Mouse (Mus musculus): ENCODE data around the gene Pebp1. TPM values are rescaled to one million over a fixed set of nuclear protein-coding genes. Genes with fewer than 3 reads are reported as not detected.
A peak's percentile ranks its signal among the peaks of the same experiment; 100 is the strongest.

Gene Pebp1
- polyA plus RNA-seq (2015; fragmentation: Nextera tagmentation; extraction: Ambion mirVana) = 1,027 and 1,043 TPM in 2 replicates

DNA sequence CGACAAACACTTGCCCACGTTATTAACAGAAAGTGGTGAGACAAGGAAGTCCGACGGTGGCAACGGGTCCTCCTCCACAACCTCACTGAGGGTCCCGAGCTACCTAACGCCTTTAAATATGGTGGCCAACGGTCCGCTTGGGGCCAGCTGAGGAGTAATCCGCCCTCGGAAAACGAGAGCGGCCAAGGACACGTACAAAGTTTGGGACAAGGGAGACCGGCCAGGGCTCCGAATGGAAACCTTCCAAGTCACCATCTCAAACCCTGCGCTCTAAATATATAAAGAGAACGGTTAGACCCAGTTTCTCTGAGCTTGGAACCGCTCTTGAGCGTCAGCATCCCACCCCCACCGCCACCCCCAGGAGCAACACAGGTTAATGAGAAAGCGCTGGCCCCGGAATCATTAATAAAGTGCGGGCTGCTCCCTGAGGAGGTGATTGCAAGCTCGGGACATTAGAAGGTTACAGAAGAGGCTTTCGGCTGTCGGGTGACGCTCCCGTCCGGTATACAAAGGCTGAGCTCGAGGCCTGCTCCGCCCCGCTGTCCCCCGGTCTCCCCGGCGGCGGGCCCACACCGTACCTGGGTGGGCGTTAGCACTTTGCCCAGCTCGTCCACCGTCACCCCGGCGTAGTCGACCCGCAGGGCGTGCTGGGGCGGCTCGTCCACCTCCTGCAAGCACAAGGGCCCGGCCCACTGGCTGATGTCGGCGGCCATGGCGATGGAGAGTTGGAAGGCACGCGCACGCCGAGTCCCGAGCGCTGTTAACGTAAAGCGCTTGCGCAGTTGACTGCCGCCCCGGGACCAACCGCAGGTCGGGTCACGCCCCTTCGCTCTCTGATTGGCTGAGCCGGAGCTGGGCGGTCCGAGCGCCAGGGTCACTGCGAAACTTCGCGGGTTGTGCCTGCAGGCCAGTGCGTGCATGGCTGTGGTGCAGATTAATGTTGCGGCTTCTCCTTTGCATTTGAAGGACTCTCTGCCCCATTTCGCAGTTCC lies at the start of gene Pebp1:
Pebp1 (minus strand) TSS at position 795 of the 992 bp plus-strand sequence.
- Histone ChIP-seq H3K27ac (peak within 1 kb of the TSS; percentile 75), H3K4me2 (peak within 1 kb of the TSS; percentile 78), H3K27me3 (no peaks in the 10 kb centered on the region), H3K4me1 (replicated peaks) (peaks cover 35% of the 10 kb centered on the region), H3K9me3 (no peaks in the 10 kb centered on the region), H3K9ac (peak within 1 kb of the TSS; percentile 87), H3K36me3 (peaks cover 31% of the 10 kb centered on the region), H3K4me3 (peak within 1 kb of the TSS; percentile 87)
- peak; percentile 95 for ATAC-seq (ENCODE audit: low FRiP score)
- under 1% methylated on average over 77 of the region's 77 CpGs for WGBS

DNA sequence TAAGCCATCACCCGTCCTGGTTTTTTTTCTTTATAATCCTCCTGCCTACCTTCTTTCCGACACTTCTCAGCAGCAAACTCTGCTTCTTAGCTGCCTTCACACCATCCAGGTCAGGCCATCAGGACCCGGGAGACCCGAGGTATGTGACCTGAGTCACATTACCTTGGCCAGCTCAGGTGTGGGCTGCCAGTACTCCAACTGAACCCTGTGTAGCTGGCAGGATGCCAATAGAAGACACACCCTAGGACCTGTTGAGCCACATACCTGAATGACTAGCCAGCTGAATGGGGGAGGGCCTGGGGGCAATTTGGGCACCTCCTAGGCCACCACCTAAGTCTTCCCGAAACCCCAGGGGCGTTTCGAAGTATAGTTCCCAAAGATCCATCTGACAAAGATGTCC lies 43.0 kb upstream of the Pebp1 start:
- Histone ChIP-seq H3K9ac (no peak overlapping the region), H3K27me3 (no peaks in the 10 kb centered on the region), H3K27ac (no peak overlapping the region), H3K4me3 (no peak overlapping the region), H3K4me1 (replicated peaks) (no peaks in the 10 kb centered on the region), H3K36me3 (no peaks in the 10 kb centered on the region), H3K4me2 (no peak overlapping the region), H3K9me3 (no peaks in the 10 kb centered on the region)
- no peak for ATAC-seq (ENCODE audit: low FRiP score)
- 90% methylated on average over 7 of the region's 7 CpGs for WGBS

DNA sequence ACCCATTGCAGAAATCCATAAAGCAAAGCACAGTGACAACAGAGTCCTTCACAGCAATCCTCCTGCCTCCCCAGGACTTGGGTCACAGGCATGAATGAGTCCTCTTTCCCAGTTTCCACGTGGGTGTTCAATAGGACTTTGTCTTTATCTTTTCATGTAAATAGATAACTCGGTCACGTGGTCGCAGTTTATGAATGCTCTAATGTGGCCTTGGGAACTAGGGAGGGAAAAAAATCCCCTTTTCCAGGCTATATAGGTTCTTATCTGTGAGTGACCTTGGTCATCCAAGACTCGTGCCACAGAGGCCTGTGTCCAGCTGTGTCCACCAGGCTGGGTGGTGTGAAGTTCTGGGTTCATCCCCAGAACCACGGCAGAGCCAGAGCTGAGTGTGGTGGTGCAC lies 39.0 kb upstream of the Pebp1 start:
- 0 out of 2 replicates have a peak, but pooled peaks cover 3% of the 10 kb centered on the region for H3K27me3 ChIP-seq
- no peak overlapping the region for H3K27ac ChIP-seq
- H3K4me1 ChIP-seq (replicated peaks) = no peaks in the 10 kb centered on the region
- 82% methylated on average over 6 of the region's 6 CpGs for WGBS
- no peaks in the 10 kb centered on the region for H3K9me3 ChIP-seq
- H3K4me2 ChIP-seq = no peak overlapping the region
- H3K9ac ChIP-seq = no peak overlapping the region
- H3K36me3 ChIP-seq = no peaks in the 10 kb centered on the region
- no peak overlapping the region for H3K4me3 ChIP-seq
- ATAC-seq (ENCODE audit: low FRiP score) = no peak

DNA sequence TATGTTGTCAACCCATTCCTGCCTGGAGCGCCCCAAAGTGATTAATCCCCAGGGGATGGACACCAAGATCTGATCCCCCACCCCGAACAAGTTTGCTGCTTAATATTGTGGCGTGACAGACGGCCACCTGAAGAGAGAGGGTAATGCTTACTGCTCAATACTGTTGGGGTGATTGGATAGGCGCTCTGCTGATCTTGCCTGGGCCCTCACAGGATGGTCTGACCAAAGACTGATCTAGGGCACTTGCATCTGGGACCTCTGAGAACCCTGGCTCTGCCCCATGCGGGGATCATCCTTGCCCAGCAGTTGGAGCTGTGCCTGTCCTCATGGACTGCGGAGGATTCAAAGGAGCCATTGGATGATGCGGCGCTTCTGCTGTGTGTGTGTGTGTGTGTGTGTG lies 36.3 kb upstream of the Pebp1 start:
- WGBS = 80% methylated on average over 9 of the region's 9 CpGs
- no peaks in the 10 kb centered on the region for H3K9me3 ChIP-seq

DNA sequence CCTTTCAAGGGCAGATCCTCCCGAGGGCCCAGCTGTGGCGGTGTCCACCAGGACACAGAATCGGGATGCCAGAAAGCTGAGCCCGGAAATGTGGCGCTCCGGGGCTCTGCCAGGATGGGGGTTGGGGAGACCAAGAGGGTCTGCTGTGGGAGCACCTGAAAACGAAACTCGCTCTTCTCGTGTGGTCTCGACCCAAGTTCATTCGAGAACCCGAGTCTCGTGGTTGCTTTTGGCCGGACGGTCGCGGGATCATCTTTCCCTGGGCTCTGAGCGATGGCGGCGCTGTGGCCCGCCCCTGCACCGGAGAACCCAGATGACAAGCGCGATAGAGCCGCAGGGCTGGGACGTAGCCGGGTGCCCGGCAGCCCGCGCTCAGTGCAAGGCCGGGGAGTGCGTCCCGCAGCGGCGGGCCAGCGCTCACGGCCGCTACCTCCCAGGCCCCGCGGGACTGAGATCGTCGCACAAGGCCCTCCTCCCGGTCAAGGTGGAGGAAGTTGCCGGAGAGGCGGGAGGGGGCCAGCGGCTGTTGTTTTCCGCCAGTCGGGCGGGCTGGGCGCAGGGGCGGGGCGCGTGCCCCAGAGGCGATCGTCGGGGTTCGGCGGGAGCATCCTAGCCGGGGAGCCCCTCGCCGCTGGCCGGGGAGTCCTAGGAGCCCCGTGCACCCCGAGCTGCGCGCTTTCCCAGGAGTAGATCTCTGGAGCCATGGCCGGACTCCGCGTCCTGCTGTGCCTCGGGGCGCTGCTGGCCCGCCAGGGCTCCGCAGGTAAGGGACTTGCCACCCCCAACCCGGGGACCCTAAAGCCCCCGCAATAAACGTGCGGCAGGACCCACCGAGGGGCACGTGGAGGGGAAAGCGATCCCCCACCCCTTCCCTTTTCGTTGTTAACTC lies 31.6 kb upstream of the Pebp1 start, which contains the start of gene Vsig10:
Vsig10 (plus strand) TSS at position 343 of the 889 bp plus-strand sequence.
- Histone ChIP-seq H3K4me3 (peak within 1 kb of the TSS; percentile 66), H3K4me2 (peak within 1 kb of the TSS; percentile 99), H3K36me3 (no peaks in the 10 kb centered on the region), H3K27me3 (peaks cover 63% of the 10 kb centered on the region), H3K4me1 (replicated peaks) (peaks cover 27% of the 10 kb centered on the region), H3K9me3 (no peaks in the 10 kb centered on the region), H3K9ac (peak within 1 kb of the TSS; percentile 79), H3K27ac (no peak within 1 kb of the TSS)
- ATAC-seq (ENCODE audit: low FRiP score) = peak; percentile 80
- under 1% methylated on average over 79 of the region's 81 CpGs for WGBS

More for the DNA sequence above, 36.3 kb upstream of the Pebp1 start:
- H3K27me3 ChIP-seq = peaks cover 30% of the 10 kb centered on the region
- no peak for ATAC-seq (ENCODE audit: low FRiP score)
- no peak overlapping the region for H3K27ac ChIP-seq
- no peak overlapping the region for H3K4me3 ChIP-seq
- H3K4me2 ChIP-seq = no peak overlapping the region
- H3K36me3 ChIP-seq = no peaks in the 10 kb centered on the region
- H3K4me1 ChIP-seq (replicated peaks) = peaks cover 11% of the 10 kb centered on the region
- no peak overlapping the region for H3K9ac ChIP-seq

DNA sequence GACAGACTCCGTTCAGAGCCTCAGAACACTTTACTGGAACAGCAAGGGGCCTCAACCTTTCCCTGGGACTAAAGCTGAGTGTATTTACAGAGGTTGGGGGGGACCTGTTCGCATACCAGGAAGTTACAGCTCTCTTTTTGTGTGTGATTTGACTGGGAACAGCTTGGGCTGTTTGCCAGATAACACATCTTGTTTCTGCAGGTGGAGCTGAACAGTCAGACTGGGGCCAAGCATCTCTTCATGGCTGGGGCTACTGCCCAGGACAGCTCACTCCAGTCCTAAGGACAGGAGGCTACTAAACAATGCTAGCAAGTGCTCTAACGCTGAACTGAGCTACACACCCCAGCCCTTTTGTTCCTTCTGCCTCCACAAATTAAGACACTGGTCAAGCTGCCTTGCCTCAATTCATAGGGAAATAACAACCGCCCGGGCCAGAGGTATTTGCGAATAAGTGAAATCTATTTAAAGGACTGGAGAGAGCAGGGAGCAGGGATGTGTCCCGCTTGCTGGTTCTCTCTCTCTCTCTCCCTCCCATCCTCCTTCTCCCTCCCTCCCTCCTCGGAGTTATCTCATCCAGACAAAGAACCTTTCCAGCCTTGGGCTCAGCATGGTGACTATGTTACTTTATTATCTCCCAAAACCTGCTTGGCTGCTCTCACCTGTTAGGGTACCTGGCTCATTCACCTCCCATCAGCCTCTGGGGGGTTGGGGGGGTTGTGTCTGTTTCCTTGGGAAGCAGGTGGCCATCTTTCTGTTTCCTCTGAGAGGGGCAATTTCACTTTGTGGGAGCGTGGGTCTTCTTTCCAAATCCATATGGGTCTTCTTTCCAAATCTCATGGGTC lies 27.4 kb upstream of the Pebp1 start:
- peaks cover 24% of the 10 kb centered on the region for H3K4me1 ChIP-seq (replicated peaks)
- ATAC-seq (ENCODE audit: low FRiP score) = no peak
- no peaks in the 10 kb centered on the region for H3K9me3 ChIP-seq
- no peak overlapping the region for H3K4me3 ChIP-seq
- no peak overlapping the region for H3K4me2 ChIP-seq
- WGBS = 14% methylated on average over 9 of the region's 9 CpGs
- H3K27ac ChIP-seq = no peak overlapping the region
- H3K9ac ChIP-seq = no peak overlapping the region
- no peaks in the 10 kb centered on the region for H3K36me3 ChIP-seq
- H3K27me3 ChIP-seq = peaks cover 48% of the 10 kb centered on the region

DNA sequence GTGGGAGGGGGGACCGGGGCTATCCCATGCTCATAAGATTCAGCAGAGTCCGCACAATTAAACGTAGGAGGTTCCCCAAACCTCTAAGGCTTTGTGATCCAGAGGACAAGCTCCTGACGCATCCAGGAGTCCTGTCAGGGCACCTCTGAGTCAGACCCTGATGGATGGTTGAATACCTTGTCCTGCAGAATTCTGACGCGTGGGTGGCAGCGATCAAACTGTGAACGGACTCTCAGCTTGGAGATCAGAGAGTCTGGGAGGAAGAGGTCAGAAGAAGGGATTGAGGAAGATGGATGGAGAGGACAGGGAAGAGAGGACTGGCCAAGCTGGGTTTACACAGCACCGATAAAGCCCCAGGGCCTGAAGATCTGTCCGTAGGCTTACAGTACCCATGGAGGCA lies 26.5 kb upstream of the Pebp1 start:
- ATAC-seq (ENCODE audit: low FRiP score) = no peak
- Histone ChIP-seq H3K4me2 (peak overlapping the region; percentile 26), H3K4me1 (replicated peaks) (peaks cover 17% of the 10 kb centered on the region), H3K27ac (no peak overlapping the region), H3K27me3 (peaks cover 39% of the 10 kb centered on the region), H3K9me3 (no peaks in the 10 kb centered on the region), H3K4me3 (no peak overlapping the region), H3K9ac (no peak overlapping the region), H3K36me3 (no peaks in the 10 kb centered on the region)
- 41% methylated on average over 10 of the region's 10 CpGs for WGBS

DNA sequence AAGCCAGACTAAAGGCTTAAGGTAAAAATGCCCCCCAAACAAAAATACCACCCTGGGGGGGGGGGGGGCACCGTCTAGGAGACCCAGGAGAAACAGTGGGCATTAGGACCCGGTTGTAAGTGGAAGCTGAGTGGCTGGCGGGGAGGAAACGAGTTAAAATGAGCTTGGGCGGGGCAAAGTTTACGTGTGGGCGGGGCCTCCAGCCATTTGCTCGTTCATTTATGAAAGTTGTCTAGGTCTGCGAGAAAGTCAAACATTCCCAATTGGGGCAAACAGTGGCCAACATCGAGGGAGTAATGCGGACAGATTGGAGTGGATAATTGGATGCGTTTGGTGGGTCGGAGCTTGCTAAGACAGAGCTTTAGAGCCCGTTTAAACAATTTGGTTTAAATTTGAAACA lies 26.0 kb upstream of the Pebp1 start:
- no peak overlapping the region for H3K27ac ChIP-seq
- peak overlapping the region; percentile 14; the same call in 1 of the 2 replicates for H3K4me3 ChIP-seq
- peaks cover 13% of the 10 kb centered on the region for H3K4me1 ChIP-seq (replicated peaks)
- no peak overlapping the region for H3K9ac ChIP-seq
- H3K4me2 ChIP-seq = peak overlapping the region; percentile 26
- H3K36me3 ChIP-seq = no peaks in the 10 kb centered on the region
- peaks cover 35% of the 10 kb centered on the region for H3K27me3 ChIP-seq
- WGBS = 32% methylated on average over 14 of the region's 14 CpGs
- no peaks in the 10 kb centered on the region for H3K9me3 ChIP-seq
- no peak for ATAC-seq (ENCODE audit: low FRiP score)

DNA sequence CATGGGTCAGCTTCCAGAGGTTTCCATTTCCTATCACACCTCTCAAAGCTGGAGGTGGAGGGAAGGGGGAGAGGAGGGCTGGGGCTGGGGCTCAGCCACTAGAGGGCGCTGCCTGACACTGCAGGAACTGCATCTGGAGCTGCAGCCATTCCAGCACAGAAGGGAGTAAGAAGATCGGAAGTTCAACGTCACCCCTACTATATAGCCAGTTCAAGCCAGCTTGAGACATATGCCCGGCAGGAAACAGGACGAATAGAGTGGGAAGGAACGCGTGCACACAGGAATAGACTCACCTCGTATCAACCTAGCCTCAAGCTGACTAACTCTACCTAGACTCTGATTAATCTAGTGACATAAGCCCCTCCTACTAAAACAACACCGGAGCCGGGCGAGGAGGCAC lies 20.3 kb upstream of the Pebp1 start:
- Histone ChIP-seq H3K27me3 (no peaks in the 10 kb centered on the region), H3K9ac (no peak overlapping the region), H3K36me3 (no peaks in the 10 kb centered on the region), H3K4me3 (no peak overlapping the region), H3K4me2 (no peak overlapping the region), H3K4me1 (replicated peaks) (peaks cover 3% of the 10 kb centered on the region), H3K27ac (no peak overlapping the region), H3K9me3 (no peaks in the 10 kb centered on the region)
- ATAC-seq (ENCODE audit: low FRiP score) = no peak
- WGBS = 44% methylated on average over 11 of the region's 11 CpGs

DNA sequence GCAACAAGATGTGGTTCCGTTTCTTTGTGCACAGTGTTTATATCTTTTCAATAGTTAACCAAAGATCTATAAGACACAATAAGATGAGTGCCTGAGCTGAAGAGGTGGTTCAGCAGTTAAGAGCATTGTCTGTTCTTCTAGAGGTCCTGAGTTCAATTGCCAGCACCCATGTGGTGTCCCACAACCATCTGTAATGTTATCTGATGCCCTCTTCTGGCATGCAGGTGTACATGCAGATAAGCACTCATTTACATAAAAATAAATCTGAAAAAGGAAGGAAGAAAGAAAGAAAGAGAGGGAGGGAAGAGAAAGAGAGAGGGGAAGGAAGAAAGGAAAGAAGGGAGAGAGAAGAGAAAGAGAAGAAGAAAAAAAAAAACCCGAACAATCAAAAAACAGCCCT lies 19.4 kb upstream of the Pebp1 start:
- Histone ChIP-seq H3K36me3 (no peaks in the 10 kb centered on the region), H3K27ac (no peak overlapping the region), H3K4me3 (no peak overlapping the region), H3K4me1 (replicated peaks) (peaks cover 3% of the 10 kb centered on the region), H3K27me3 (no peaks in the 10 kb centered on the region), H3K9me3 (no peaks in the 10 kb centered on the region), H3K4me2 (no peak overlapping the region), H3K9ac (no peak overlapping the region)
- WGBS = 94% methylated on average over 2 of the region's 2 CpGs
- ATAC-seq (ENCODE audit: low FRiP score) = no peak

DNA sequence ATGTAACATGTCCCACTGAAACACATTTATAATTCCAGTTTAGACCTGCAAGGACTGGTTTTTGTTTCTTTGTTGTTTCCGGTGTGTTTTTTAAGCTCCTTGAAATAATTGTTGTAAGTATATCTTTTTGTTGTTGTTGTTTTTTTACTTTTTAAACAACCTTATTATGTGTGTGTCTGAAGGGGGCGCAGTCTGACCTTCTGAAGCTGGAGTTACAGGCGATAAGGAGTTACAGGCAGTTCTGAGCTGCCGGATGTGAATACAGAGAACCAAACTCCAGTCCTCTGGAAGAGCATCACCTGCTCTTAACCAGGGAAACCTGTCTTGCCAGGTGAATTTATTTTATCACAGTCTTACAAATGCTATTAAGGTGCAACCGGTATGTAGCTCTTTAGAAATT lies 18.3 kb upstream of the Pebp1 start:
- no peak overlapping the region for H3K4me3 ChIP-seq
- H3K9me3 ChIP-seq = no peaks in the 10 kb centered on the region
- peaks cover 3% of the 10 kb centered on the region for H3K4me1 ChIP-seq (replicated peaks)
- no peak overlapping the region for H3K27ac ChIP-seq
- ATAC-seq (ENCODE audit: low FRiP score) = no peak
- WGBS = 94% methylated on average over 5 of the region's 5 CpGs
- no peaks in the 10 kb centered on the region for H3K36me3 ChIP-seq
- H3K4me2 ChIP-seq = no peak overlapping the region
- no peak overlapping the region for H3K9ac ChIP-seq
- no peaks in the 10 kb centered on the region for H3K27me3 ChIP-seq

All from hindbrain, embryonic 13.5 days (tissue).